Mouse (Mus musculus): Measurements from ENCODE around the gene Tpst2. TPM values are rescaled to one million over a fixed set of nuclear protein-coding genes. Genes with fewer than 3 reads are reported as not detected.

The Tpst2 gene
- polyA plus RNA-seq, 1 experiment = 1.5 TPM

DNA sequence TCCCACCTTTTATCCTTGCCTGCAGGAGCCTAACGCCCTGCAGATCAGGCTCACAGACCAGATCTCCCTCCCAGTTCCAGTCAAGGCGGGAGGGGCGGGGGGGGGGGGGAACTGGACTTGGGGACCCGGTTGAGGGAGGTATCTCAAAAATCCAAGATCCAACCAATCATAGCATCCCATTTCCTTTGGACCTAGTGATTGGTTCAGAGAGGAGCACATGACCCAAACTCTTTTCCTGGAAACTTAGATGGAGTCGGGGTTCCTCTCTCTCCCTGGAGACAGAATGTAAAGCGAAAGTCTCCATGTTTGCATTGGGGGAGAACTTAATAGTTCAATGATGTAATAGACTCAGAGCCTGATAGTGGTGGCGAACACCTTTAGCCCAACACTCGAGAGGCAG lies 29.1 kb upstream of the Tpst2 start:
- TF ChIP-seq GATA1 (IDR thresholded peaks at IDR 0.05; ENCODE audit: low read length) = no peak
- H3K9me3 ChIP-seq (ENCODE audit: control insufficient read depth, low read length) = peaks cover 8% of the 10 kb centered on the region
- peaks cover 36% of the 10 kb centered on the region for H3K4me1 ChIP-seq (ENCODE audit: control insufficient read depth)

GRCm38 (mm10) chr5:112249106-112249505 lies 27.4 kb upstream of the Tpst2 start:
- Histone ChIP-seq H3K9me3 (ENCODE audit: control insufficient read depth, low read length) (no peaks in the 10 kb centered on the region), H3K4me3 (replicated peaks) (no peak overlapping the region), H3K27me3 (ENCODE audit: control insufficient read depth) (no peaks in the 10 kb centered on the region), H3K4me1 (ENCODE audit: control insufficient read depth) (peaks cover 35% of the 10 kb centered on the region), H3K36me3 (ENCODE audit: control insufficient read depth) (no peaks in the 10 kb centered on the region)
- no peak for TF ChIP-seq TAL1 (IDR thresholded peaks at IDR 0.05; ENCODE audit: low read length)
- TF ChIP-seq GATA1 (IDR thresholded peaks at IDR 0.05; ENCODE audit: low read length) = no peak

More for the DNA sequence above, 29.1 kb upstream of the Tpst2 start:
- no peaks in the 10 kb centered on the region for H3K27me3 ChIP-seq (ENCODE audit: control insufficient read depth)
- no peak overlapping the region for H3K4me3 ChIP-seq (replicated peaks)
- H3K36me3 ChIP-seq (ENCODE audit: control insufficient read depth) = peaks cover 5% of the 10 kb centered on the region; the same call in 1 of the 2 replicates

GRCm38 (mm10) chr5:112252400-112252799 lies 24.1 kb upstream of the Tpst2 start, which contains the start of gene Cryba4:
Gene Cryba4 (minus strand): TSS chr5:112252518.
- Histone ChIP-seq H3K4me3 (replicated peaks) (no peak within 1 kb of the TSS), H3K27me3 (ENCODE audit: control insufficient read depth) (no peaks in the 10 kb centered on the region), H3K9me3 (ENCODE audit: control insufficient read depth, low read length) (no peaks in the 10 kb centered on the region), H3K4me1 (ENCODE audit: control insufficient read depth) (peaks cover 21% of the 10 kb centered on the region), H3K36me3 (ENCODE audit: control insufficient read depth) (no peaks in the 10 kb centered on the region)
- TF ChIP-seq GATA1 (IDR thresholded peaks at IDR 0.05; ENCODE audit: low read length) (no peak), TAL1 (IDR thresholded peaks at IDR 0.05; ENCODE audit: low read length) (no peak)

GRCm38 (mm10) chr5:112253169-112253568 lies 23.3 kb upstream of the Tpst2 start:
- Histone ChIP-seq H3K36me3 (ENCODE audit: control insufficient read depth) (no peaks in the 10 kb centered on the region), H3K9me3 (ENCODE audit: control insufficient read depth, low read length) (no peaks in the 10 kb centered on the region), H3K27me3 (ENCODE audit: control insufficient read depth) (no peaks in the 10 kb centered on the region), H3K4me1 (ENCODE audit: control insufficient read depth) (peaks cover 21% of the 10 kb centered on the region), H3K4me3 (replicated peaks) (no peak overlapping the region)
- TF ChIP-seq GATA1 (IDR thresholded peaks at IDR 0.05; ENCODE audit: low read length) (no peak), TAL1 (IDR thresholded peaks at IDR 0.05; ENCODE audit: low read length) (no peak)

GRCm38 (mm10) chr5:112254282-112254806 lies 22.1 kb upstream of the Tpst2 start:
- TF ChIP-seq TAL1 (IDR thresholded peaks at IDR 0.05; ENCODE audit: low read length) (no peak), GATA1 (IDR thresholded peaks at IDR 0.05; ENCODE audit: low read length) (no peak)
- Histone ChIP-seq H3K27me3 (ENCODE audit: control insufficient read depth) (no peaks in the 10 kb centered on the region), H3K36me3 (ENCODE audit: control insufficient read depth) (no peaks in the 10 kb centered on the region), H3K9me3 (ENCODE audit: control insufficient read depth, low read length) (no peaks in the 10 kb centered on the region), H3K4me3 (replicated peaks) (no peak overlapping the region), H3K4me1 (ENCODE audit: control insufficient read depth) (peaks cover 21% of the 10 kb centered on the region)

DNA sequence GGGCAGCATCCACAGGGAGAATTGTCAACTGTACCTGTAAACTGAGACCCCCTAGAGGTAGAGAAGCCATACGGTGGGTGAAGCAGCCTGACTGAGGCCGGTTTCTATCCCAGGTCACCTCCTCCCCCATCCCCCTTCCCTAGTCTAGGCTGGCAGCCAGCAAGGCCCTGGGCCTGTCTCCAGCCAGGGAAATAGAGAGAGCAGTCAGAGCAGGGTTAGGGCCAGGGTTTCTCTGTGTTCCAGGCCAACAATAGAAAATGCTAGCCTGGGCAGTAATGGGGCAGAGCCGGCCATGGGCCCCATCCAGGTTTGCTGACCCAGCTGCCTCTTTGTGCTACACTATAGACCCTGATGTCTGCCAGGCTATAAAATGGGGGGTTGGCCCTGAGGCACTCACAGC lies 21.1 kb upstream of the Tpst2 start, which contains the start of gene Crybb1:
Gene Crybb1 (plus strand): TSS at position 390 of the 400 bp plus-strand sequence.
- H3K4me3 ChIP-seq (replicated peaks) = no peak within 1 kb of the TSS
- H3K4me1 ChIP-seq (ENCODE audit: control insufficient read depth) = peaks cover 21% of the 10 kb centered on the region
- H3K36me3 ChIP-seq (ENCODE audit: control insufficient read depth) = no peaks in the 10 kb centered on the region
- peaks cover 5% of the 10 kb centered on the region for H3K27me3 ChIP-seq (ENCODE audit: control insufficient read depth)
- no peak for TF ChIP-seq GATA1 (IDR thresholded peaks at IDR 0.05; ENCODE audit: low read length)
- TF ChIP-seq TAL1 (IDR thresholded peaks at IDR 0.05; ENCODE audit: low read length) = no peak
- no peaks in the 10 kb centered on the region for H3K9me3 ChIP-seq (ENCODE audit: control insufficient read depth, low read length)

DNA sequence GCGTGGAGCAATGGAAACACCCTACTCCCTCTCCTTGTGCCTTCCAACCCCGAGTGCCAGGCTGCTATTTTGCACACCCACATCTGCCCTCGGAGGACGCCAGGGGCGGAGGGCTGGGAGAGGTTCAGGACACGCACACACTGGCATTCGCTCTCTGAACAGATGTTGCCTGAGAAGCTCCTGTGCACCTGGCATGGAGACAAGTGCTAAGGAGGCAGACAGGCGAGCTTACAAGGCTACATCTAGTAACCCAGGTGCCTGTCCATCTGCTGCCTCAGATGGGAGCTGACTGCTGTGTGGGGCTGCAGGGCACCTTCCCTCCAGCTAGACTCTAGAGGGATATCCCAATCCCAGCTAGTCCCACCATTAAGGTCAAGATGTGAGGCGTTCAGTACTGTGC lies 20.0 kb upstream of the Tpst2 start:
- Histone ChIP-seq H3K9me3 (ENCODE audit: control insufficient read depth, low read length) (no peaks in the 10 kb centered on the region), H3K36me3 (ENCODE audit: control insufficient read depth) (no peaks in the 10 kb centered on the region), H3K27me3 (ENCODE audit: control insufficient read depth) (peaks cover 9% of the 10 kb centered on the region), H3K4me1 (ENCODE audit: control insufficient read depth) (peaks cover 21% of the 10 kb centered on the region), H3K4me3 (replicated peaks) (no peak overlapping the region)
- TF ChIP-seq GATA1 (IDR thresholded peaks at IDR 0.05; ENCODE audit: low read length) (no peak), TAL1 (IDR thresholded peaks at IDR 0.05; ENCODE audit: low read length) (no peak)

GRCm38 (mm10) chr5:112257896-112258295 lies 18.6 kb upstream of the Tpst2 start:
- no peaks in the 10 kb centered on the region for H3K36me3 ChIP-seq (ENCODE audit: control insufficient read depth)
- peaks cover 9% of the 10 kb centered on the region for H3K27me3 ChIP-seq (ENCODE audit: control insufficient read depth)
- no peaks in the 10 kb centered on the region for H3K9me3 ChIP-seq (ENCODE audit: control insufficient read depth, low read length)
- TF ChIP-seq GATA1 (IDR thresholded peaks at IDR 0.05; ENCODE audit: low read length) (no peak), TAL1 (IDR thresholded peaks at IDR 0.05; ENCODE audit: low read length) (no peak)
- H3K4me3 ChIP-seq (replicated peaks) = no peak overlapping the region
- peaks cover 13% of the 10 kb centered on the region for H3K4me1 ChIP-seq (ENCODE audit: control insufficient read depth)

GRCm38 (mm10) chr5:112259862-112260650 lies 16.4 kb upstream of the Tpst2 start:
- no peaks in the 10 kb centered on the region for H3K9me3 ChIP-seq (ENCODE audit: control insufficient read depth, low read length)
- H3K4me1 ChIP-seq (ENCODE audit: control insufficient read depth) = no peaks in the 10 kb centered on the region; the same call in 1 of the 2 replicates
- no peaks in the 10 kb centered on the region for H3K36me3 ChIP-seq (ENCODE audit: control insufficient read depth)
- H3K4me3 ChIP-seq (replicated peaks) = no peak overlapping the region
- no peak for TF ChIP-seq TAL1 (IDR thresholded peaks at IDR 0.05; ENCODE audit: low read length)
- TF ChIP-seq GATA1 (IDR thresholded peaks at IDR 0.05; ENCODE audit: low read length) = no peak
- H3K27me3 ChIP-seq (ENCODE audit: control insufficient read depth) = peaks cover 9% of the 10 kb centered on the region

All from erythroblast, embryonic 14.5 days (primary cell).